Mouse (Mus musculus): ENCODE measurements around the gene Arhgef3. TPM values are rescaled to one million over a fixed set of nuclear protein-coding genes. Genes with fewer than 3 reads are reported as not detected.

The Arhgef3 gene
- polyA plus RNA-seq, 1 experiment = 2.6 TPM

DNA sequence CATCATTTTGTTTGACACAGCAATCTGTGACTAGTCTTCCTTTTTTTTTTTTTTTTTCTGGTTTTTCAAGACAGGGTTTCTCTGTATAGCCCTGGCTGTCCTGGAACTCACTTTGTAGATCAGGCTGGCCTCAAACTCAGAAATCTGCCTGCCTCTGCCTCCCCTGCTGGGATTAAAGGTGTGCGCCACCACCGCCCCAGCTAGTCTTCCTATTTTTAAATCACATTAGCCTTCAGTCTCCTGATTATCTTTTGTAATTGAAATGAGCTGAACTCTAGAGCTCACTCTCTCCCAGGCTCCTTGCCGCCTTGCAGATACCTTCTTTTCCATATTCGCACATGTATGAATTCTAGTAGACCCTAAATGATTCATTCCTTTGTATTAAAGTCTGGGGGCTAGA is 234.0 kb downstream of the Arhgef3 start:
- H3K27ac ChIP-seq (ENCODE audit: insufficient read depth, low read length) = peak overlapping the region; percentile 86
- H3K4me1 ChIP-seq (ENCODE audit: control insufficient read depth, insufficient read depth, low read length) = peaks cover 8% of the 10 kb centered on the region
- no peaks in the 10 kb centered on the region for H3K36me3 ChIP-seq (ENCODE audit: control insufficient read depth, insufficient read depth, low read length, poor library complexity, severe bottlenecking)
- H3K27me3 ChIP-seq (ENCODE audit: control insufficient read depth, insufficient read depth, low read length, poor library complexity, severe bottlenecking) = no peaks in the 10 kb centered on the region
- TF ChIP-seq CTCF (IDR thresholded peaks at IDR 0.05; ENCODE audit: low read depth, low read length) (no peak), POLR2A (IDR thresholded peaks at IDR 0.05; ENCODE audit: insufficient read depth, low read length) (no peak), EP300 (IDR thresholded peaks at IDR 0.05; ENCODE audit: insufficient read depth, low read depth, low read length) (peak; percentile 74; the same call in 1 of the 2 replicates)
- no peaks in the 10 kb centered on the region for H3K9me3 ChIP-seq (replicated peaks; ENCODE audit: control insufficient read depth, insufficient read depth, low read length, poor library complexity, severe bottlenecking)
- no peak overlapping the region for H3K9ac ChIP-seq (ENCODE audit: low read depth, poor library complexity, severe bottlenecking)
- H3K4me3 ChIP-seq (ENCODE audit: low read depth, low read length) = no peak overlapping the region

- TF ChIP-seq CTCF (IDR thresholded peaks at IDR 0.05; ENCODE audit: low read depth, low read length) (no peak), EP300 (IDR thresholded peaks at IDR 0.05; ENCODE audit: insufficient read depth, low read depth, low read length) (no peak), POLR2A (IDR thresholded peaks at IDR 0.05; ENCODE audit: insufficient read depth, low read length) (no peak)
- H3K27ac ChIP-seq (ENCODE audit: insufficient read depth, low read length) = peak overlapping the region; percentile 11; the same call in 1 of the 2 replicates
- H3K27me3 ChIP-seq (ENCODE audit: control insufficient read depth, insufficient read depth, low read length, poor library complexity, severe bottlenecking) = no peaks in the 10 kb centered on the region
- no peaks in the 10 kb centered on the region for H3K9me3 ChIP-seq (replicated peaks; ENCODE audit: control insufficient read depth, insufficient read depth, low read length, poor library complexity, severe bottlenecking)
- no peak overlapping the region for H3K9ac ChIP-seq (ENCODE audit: low read depth, poor library complexity, severe bottlenecking)
- no peaks in the 10 kb centered on the region for H3K36me3 ChIP-seq (ENCODE audit: control insufficient read depth, insufficient read depth, low read length, poor library complexity, severe bottlenecking)
- no peak overlapping the region for H3K4me3 ChIP-seq (ENCODE audit: low read depth, low read length)
- peaks cover 8% of the 10 kb centered on the region for H3K4me1 ChIP-seq (ENCODE audit: control insufficient read depth, insufficient read depth, low read length)
Measured at GRCm38 (mm10) chr14:27349120-27349519, 234.4 kb downstream of the Arhgef3 start.

- Histone ChIP-seq H3K9me3 (replicated peaks; ENCODE audit: control insufficient read depth, insufficient read depth, low read length, poor library complexity, severe bottlenecking) (no peaks in the 10 kb centered on the region), H3K27ac (ENCODE audit: insufficient read depth, low read length) (peak overlapping the region; percentile 26), H3K27me3 (ENCODE audit: control insufficient read depth, insufficient read depth, low read length, poor library complexity, severe bottlenecking) (no peaks in the 10 kb centered on the region), H3K4me1 (ENCODE audit: control insufficient read depth, insufficient read depth, low read length) (peaks cover 8% of the 10 kb centered on the region), H3K36me3 (ENCODE audit: control insufficient read depth, insufficient read depth, low read length, poor library complexity, severe bottlenecking) (no peaks in the 10 kb centered on the region), H3K4me3 (ENCODE audit: low read depth, low read length) (no peak overlapping the region), H3K9ac (ENCODE audit: low read depth, poor library complexity, severe bottlenecking) (no peak overlapping the region)
- no peak for TF ChIP-seq POLR2A (IDR thresholded peaks at IDR 0.05; ENCODE audit: insufficient read depth, low read length)
- no peak for TF ChIP-seq CTCF (IDR thresholded peaks at IDR 0.05; ENCODE audit: low read depth, low read length)
- TF ChIP-seq EP300 (IDR thresholded peaks at IDR 0.05; ENCODE audit: insufficient read depth, low read depth, low read length) = no peak
Measured at GRCm38 (mm10) chr14:27349828-27350729, 235.4 kb downstream of the Arhgef3 start.

DNA sequence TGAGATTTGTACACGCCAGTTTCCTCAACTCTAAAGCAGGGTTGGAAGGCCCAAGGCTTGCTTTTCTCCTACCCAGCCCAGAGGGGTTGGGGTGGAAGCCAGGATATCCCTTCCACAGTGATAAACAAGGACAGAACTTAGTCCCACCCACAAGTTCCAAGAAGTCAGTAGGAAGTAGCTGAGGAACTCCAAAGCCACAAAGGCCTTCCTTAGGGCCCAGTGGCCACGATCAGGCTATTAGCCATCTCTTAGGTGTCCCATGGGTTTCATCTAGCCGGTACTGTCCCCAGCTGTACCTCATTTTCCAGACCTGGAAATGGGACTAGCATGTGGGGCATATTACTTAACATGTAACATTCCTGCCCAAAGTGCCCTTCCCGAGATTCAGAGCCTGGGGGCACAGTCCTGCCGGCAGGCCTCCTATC is 236.4 kb downstream of the Arhgef3 start:
- Histone ChIP-seq H3K4me3 (ENCODE audit: low read depth, low read length) (peak overlapping the region; percentile 23; the same call in 1 of the 2 replicates), H3K9me3 (replicated peaks; ENCODE audit: control insufficient read depth, insufficient read depth, low read length, poor library complexity, severe bottlenecking) (no peaks in the 10 kb centered on the region), H3K27me3 (ENCODE audit: control insufficient read depth, insufficient read depth, low read length, poor library complexity, severe bottlenecking) (no peaks in the 10 kb centered on the region), H3K27ac (ENCODE audit: insufficient read depth, low read length) (peak overlapping the region; percentile 68), H3K36me3 (ENCODE audit: control insufficient read depth, insufficient read depth, low read length, poor library complexity, severe bottlenecking) (no peaks in the 10 kb centered on the region), H3K4me1 (ENCODE audit: control insufficient read depth, insufficient read depth, low read length) (peaks cover 8% of the 10 kb centered on the region), H3K9ac (ENCODE audit: low read depth, poor library complexity, severe bottlenecking) (no peak overlapping the region)
- TF ChIP-seq CTCF (IDR thresholded peaks at IDR 0.05; ENCODE audit: low read depth, low read length) = no peak
- TF ChIP-seq EP300 (IDR thresholded peaks at IDR 0.05; ENCODE audit: insufficient read depth, low read depth, low read length) = no peak
- TF ChIP-seq POLR2A (IDR thresholded peaks at IDR 0.05; ENCODE audit: insufficient read depth, low read length) = no peak

DNA sequence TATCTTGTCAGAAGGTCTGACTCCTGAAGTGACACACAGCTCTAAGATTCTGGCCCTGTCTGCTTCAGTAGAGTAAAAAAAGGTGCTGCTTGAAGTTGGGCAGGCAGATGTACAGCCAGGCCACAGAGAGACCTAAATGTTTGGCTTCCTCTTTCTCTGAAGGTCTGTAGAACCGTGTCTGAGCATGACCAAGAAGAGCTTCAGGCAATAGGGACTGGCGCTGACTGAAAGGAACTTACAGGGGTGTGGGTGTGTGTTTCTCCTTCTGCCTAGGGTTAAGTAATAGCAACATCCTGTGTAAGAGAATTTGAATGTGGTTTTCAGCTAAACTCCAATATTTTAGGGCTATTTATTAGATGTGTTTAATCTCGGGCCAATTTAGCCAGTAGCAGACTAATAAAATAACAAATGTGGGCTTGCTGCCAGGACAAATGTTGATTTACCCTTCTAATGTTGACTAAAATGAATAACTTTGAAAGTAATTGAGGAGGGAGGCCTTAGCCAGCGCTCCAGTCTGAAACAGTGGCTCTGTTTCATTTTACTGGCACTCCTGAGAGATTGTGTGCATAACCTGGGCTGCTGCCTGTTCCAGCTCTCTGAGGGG is 236.9 kb downstream of the Arhgef3 start:
- no peak for TF ChIP-seq EP300 (IDR thresholded peaks at IDR 0.05; ENCODE audit: insufficient read depth, low read depth, low read length)
- TF ChIP-seq CTCF (IDR thresholded peaks at IDR 0.05; ENCODE audit: low read depth, low read length) = no peak
- no peak for TF ChIP-seq POLR2A (IDR thresholded peaks at IDR 0.05; ENCODE audit: insufficient read depth, low read length)
- Histone ChIP-seq H3K9ac (ENCODE audit: low read depth, poor library complexity, severe bottlenecking) (no peak overlapping the region), H3K4me3 (ENCODE audit: low read depth, low read length) (peak overlapping the region; percentile 23; the same call in 1 of the 2 replicates), H3K27me3 (ENCODE audit: control insufficient read depth, insufficient read depth, low read length, poor library complexity, severe bottlenecking) (no peaks in the 10 kb centered on the region), H3K27ac (ENCODE audit: insufficient read depth, low read length) (peak overlapping the region; percentile 68), H3K4me1 (ENCODE audit: control insufficient read depth, insufficient read depth, low read length) (peaks cover 8% of the 10 kb centered on the region), H3K36me3 (ENCODE audit: control insufficient read depth, insufficient read depth, low read length, poor library complexity, severe bottlenecking) (no peaks in the 10 kb centered on the region), H3K9me3 (replicated peaks; ENCODE audit: control insufficient read depth, insufficient read depth, low read length, poor library complexity, severe bottlenecking) (no peaks in the 10 kb centered on the region)
